Comparison of ENCODE assay signal across 17 mouse cellular contexts in genomic region chr9:22679485-22679884, GRCm38 (mm10).
DNase-seq lines count a peak whose midpoint lies in the region; ATAC-seq and TF ChIP-seq lines count a peak whose summit lies in the region.
"Had no signal": no experiment of that assay in that cellular context is flagged by ENCODE, and none has a peak within 500 bp of the region (broad histone marks: within the 10 kb centered on the region; RNA-seq: fewer than 3 reads in every experiment).

No protein-coding gene starts in this region.

- no peak for TF ChIP-seq EP300 in liver, postnatal 0 days (IDR thresholded peaks at IDR 0.05; ENCODE audit: low read depth)

- no peak overlapping the region for H3K9ac ChIP-seq in intestine, postnatal 0 days (ENCODE audit: low read depth, low read length)
- no peak overlapping the region for H3K9ac ChIP-seq in intestine, embryonic 16.5 days (ENCODE audit: low read depth, low read length)
- H3K9ac ChIP-seq in liver, postnatal 0 days (replicated peaks): no peak overlapping the region
- H3K9ac ChIP-seq: embryonic facial prominence, embryonic 13.5 days; forebrain, postnatal 0 days; neural tube, embryonic 15.5 days had no signal

- no peak overlapping the region for H3K27ac ChIP-seq in intestine, postnatal 0 days (ENCODE audit: low read depth, low read length)
- H3K27ac ChIP-seq in intestine, embryonic 16.5 days (ENCODE audit: low read length): no peak overlapping the region
- no peak overlapping the region for H3K27ac ChIP-seq in liver, postnatal 0 days (ENCODE audit: low read depth)
- H3K27ac ChIP-seq: embryonic facial prominence, embryonic 13.5 days; gastrocnemius, adult 2 months; neural tube, embryonic 15.5 days had no signal

- no peak overlapping the region for H3K4me3 ChIP-seq in intestine, postnatal 0 days (ENCODE audit: low read depth, low read length)
- H3K4me3 ChIP-seq in intestine, embryonic 16.5 days (ENCODE audit: low read length): no peak overlapping the region
- no peak overlapping the region for H3K4me3 ChIP-seq in E14TG2a.4 (replicated peaks; ENCODE audit: low read length)
- H3K4me3 ChIP-seq in liver, postnatal 0 days (ENCODE audit: low read depth, low read length): no peak overlapping the region
- H3K4me3 ChIP-seq: embryonic facial prominence, embryonic 13.5 days; gastrocnemius, adult 2 months; neural tube, embryonic 15.5 days had no signal

- H3K4me1 ChIP-seq in intestine, postnatal 0 days (replicated peaks; ENCODE audit: control insufficient read depth, insufficient read depth, low read length): no peaks in the 10 kb centered on the region
- H3K4me1 ChIP-seq in intestine, embryonic 16.5 days (ENCODE audit: control insufficient read depth, insufficient read depth, low read length): no peaks in the 10 kb centered on the region
- no peaks in the 10 kb centered on the region for H3K4me1 ChIP-seq in E14TG2a.4 (replicated peaks; ENCODE audit: low read depth, low read length)
- H3K4me1 ChIP-seq in liver, postnatal 0 days (ENCODE audit: insufficient read depth): no peaks in the 10 kb centered on the region

- peak; percentile 23; the same call in 1 of the 2 replicates for TF ChIP-seq CTCF in intestine, postnatal 0 days (IDR thresholded peaks at IDR 0.05; ENCODE audit: low read depth)
- peak; percentile 33 for TF ChIP-seq CTCF in E14TG2a.4 (conservative IDR thresholded peaks at IDR 0.05; ENCODE audit: low read length)
- peak; percentile 29; the same call in 1 of the 2 replicates for TF ChIP-seq CTCF in liver, postnatal 0 days (IDR thresholded peaks at IDR 0.05; ENCODE audit: low read depth)

- DNase-seq in 3134 (ENCODE audit: extremely low read depth, insufficient read length, low spot score): peak; percentile 66
- no peak for DNase-seq in liver, postnatal 0 days
- DNase-seq in heart, adult 18-20 months: no peak
- no peak for DNase-seq in left cerebral cortex, adult 8-10 months (ENCODE audit: low spot score in 2 of 2)
- no peak for DNase-seq in spleen, postnatal 10 days (ENCODE audit: low spot score in 2 of 2)
- DNase-seq: adrenal gland, postnatal 10 days; cerebellum, adult 2 months; forebrain, postnatal 0 days; gastrocnemius, adult 2 months; heart, adult 11 months; right cerebral cortex, adult 18-20 months had no signal

- H3K4me2 ChIP-seq in intestine, postnatal 0 days (replicated peaks; ENCODE audit: low read depth): no peak overlapping the region
- no peak overlapping the region for H3K4me2 ChIP-seq in intestine, embryonic 16.5 days (ENCODE audit: low read depth, low read length)
- H3K4me2 ChIP-seq in liver, postnatal 0 days (ENCODE audit: low read depth, low read length): no peak overlapping the region
- H3K4me2 ChIP-seq: embryonic facial prominence, embryonic 13.5 days; neural tube, embryonic 15.5 days had no signal

- WGBS in intestine, postnatal 0 days: 92% methylated on average over 4 of the region's 4 CpGs
- WGBS in intestine, embryonic 16.5 days: 91% methylated on average over 4 of the region's 4 CpGs
- 79% methylated on average over 4 of the region's 4 CpGs for WGBS in liver, postnatal 0 days (ENCODE audit: insufficient replicate concordance)

- H3K27me3 ChIP-seq in intestine, postnatal 0 days (replicated peaks; ENCODE audit: control insufficient read depth, insufficient read depth, low read length): no peaks in the 10 kb centered on the region
- H3K27me3 ChIP-seq in intestine, embryonic 16.5 days (replicated peaks; ENCODE audit: control insufficient read depth, insufficient read depth, low read length): no peaks in the 10 kb centered on the region
- no peaks in the 10 kb centered on the region for H3K27me3 ChIP-seq in E14TG2a.4 (ENCODE audit: insufficient read depth, low read length)
- H3K27me3 ChIP-seq in liver, postnatal 0 days (ENCODE audit: insufficient read depth, low read length): no peaks in the 10 kb centered on the region
- H3K27me3 ChIP-seq: embryonic facial prominence, embryonic 13.5 days; neural tube, embryonic 15.5 days had no signal

- no peaks in the 10 kb centered on the region for H3K9me3 ChIP-seq in intestine, postnatal 0 days (ENCODE audit: control insufficient read depth)
- H3K9me3 ChIP-seq in intestine, embryonic 16.5 days (ENCODE audit: control insufficient read depth, low read length): no peaks in the 10 kb centered on the region
- H3K9me3 ChIP-seq in E14TG2a.4 (ENCODE audit: low read length): no peaks in the 10 kb centered on the region
- no peaks in the 10 kb centered on the region for H3K9me3 ChIP-seq in liver, postnatal 0 days (ENCODE audit: low read length)
- H3K9me3 ChIP-seq: embryonic facial prominence, embryonic 13.5 days; neural tube, embryonic 15.5 days had no signal

- no peaks in the 10 kb centered on the region for H3K36me3 ChIP-seq in intestine, postnatal 0 days (ENCODE audit: control insufficient read depth, insufficient read depth)
- no peaks in the 10 kb centered on the region for H3K36me3 ChIP-seq in intestine, embryonic 16.5 days (ENCODE audit: control insufficient read depth, insufficient read depth, low read length)
- H3K36me3 ChIP-seq in E14TG2a.4 (ENCODE audit: insufficient read depth, low read length): no peaks in the 10 kb centered on the region
- H3K36me3 ChIP-seq in liver, postnatal 0 days (replicated peaks; ENCODE audit: insufficient read depth, low read length): no peaks in the 10 kb centered on the region
- H3K36me3 ChIP-seq: embryonic facial prominence, embryonic 13.5 days; neural tube, embryonic 15.5 days had no signal

- ATAC-seq in intestine, postnatal 0 days: no peak
- no peak for ATAC-seq in intestine, embryonic 16.5 days
- no peak for ATAC-seq in liver, postnatal 0 days
- ATAC-seq: forebrain, postnatal 0 days; inflammation-experienced regulatory T-cells, adult 6 months had no signal
